Mouse (Mus musculus) megakaryocyte progenitor cell, adult 5-6 weeks (primary cell): ENCODE data around the gene Ssr2. TPM values are rescaled to one million over a fixed set of nuclear protein-coding genes. Genes with fewer than 3 reads are reported as not detected.
"Not testable (repeated sequence)": the region's sequence is repeated elsewhere in the genome, so short reads cannot be mapped to it uniquely, and the experiment has no call there.

Experiments used
- ATAC-seq: replicated peaks from 2 replicates; pipeline ENCODE4 v1.8.0; 2016; ENCODE audit warnings: mild to moderate bottlenecking, moderate TSS enrichment, inconsistent platforms; ENCODE audit not compliant: poor library complexity
- total RNA-seq, 2 experiments: library from RNA; stranded (forward) in 1 of 2; stranded (reverse) in 1 of 2; fragments of 157-497, 149-512 nt in 1 of 2; fragments of 200-1000 nt in 1 of 2; gene quantifications; 2 replicates each; pipeline versions ENCODE4 v1.2.3 to v1.2.4; 2015 to 2017

The Ssr2 gene
- total RNA-seq, 2 experiments from 2014 or later: 253 to 488 TPM

- peak; percentile 48 for ATAC-seq
These were observed 17.4 kb downstream of the Ssr2 start for GRCm38 (mm10) chr3:88592942-88593576.

GRCm38 (mm10) chr3:88593893-88594580 lies 18.4 kb downstream of the Ssr2 start:
- ATAC-seq: 0 out of 2 replicates have a peak, but pooled peaks have one; percentile 9

GRCm38 (mm10) chr3:88596547-88596946 lies 20.9 kb downstream of the Ssr2 start:
- ATAC-seq: not testable (repeated sequence)

- no peak for ATAC-seq
These were observed 26.8 kb downstream of the Ssr2 start for GRCm38 (mm10) chr3:88602466-88602865.

- ATAC-seq: peak; percentile 60
These were observed 28.1 kb downstream of the Ssr2 start for GRCm38 (mm10) chr3:88603714-88604161.

GRCm38 (mm10) chr3:88604863-88605262 lies 29.2 kb downstream of the Ssr2 start:
- ATAC-seq: no peak

- not testable (repeated sequence) for ATAC-seq
These were observed 30.0 kb downstream of the Ssr2 start, which contains the start of gene Arhgef2 for GRCm38 (mm10) chr3:88605666-88606065. Arhgef2 (plus strand) TSS chr3:88605966.

GRCm38 (mm10) chr3:88607065-88607757 lies 31.5 kb downstream of the Ssr2 start:
- ATAC-seq: peak; percentile 94

GRCm38 (mm10) chr3:88607758-88608138 lies 32.1 kb downstream of the Ssr2 start:
- peak; percentile 5; the same call in 1 of the 2 replicates for ATAC-seq

- no peak for ATAC-seq
These were observed 33.4 kb downstream of the Ssr2 start for GRCm38 (mm10) chr3:88609066-88609465.

- ATAC-seq: no peak
These were observed 38.7 kb downstream of the Ssr2 start for GRCm38 (mm10) chr3:88614418-88614817.

GRCm38 (mm10) chr3:88615117-88615516 lies 39.4 kb downstream of the Ssr2 start:
- no peak for ATAC-seq

- ATAC-seq: no peak
These were observed 40.3 kb downstream of the Ssr2 start for GRCm38 (mm10) chr3:88615902-88616391.

- no peak for ATAC-seq
These were observed 41.4 kb downstream of the Ssr2 start for GRCm38 (mm10) chr3:88616951-88617500.

- peak; percentile 51 for ATAC-seq
These were observed 42.6 kb downstream of the Ssr2 start for GRCm38 (mm10) chr3:88618074-88618871.

GRCm38 (mm10) chr3:88619113-88620097 lies 43.7 kb downstream of the Ssr2 start:
- no peak for ATAC-seq

GRCm38 (mm10) chr3:88620146-88620991 lies 44.7 kb downstream of the Ssr2 start:
- ATAC-seq: no peak

GRCm38 (mm10) chr3:88620992-88621536 lies 45.4 kb downstream of the Ssr2 start:
- peak; percentile 63 for ATAC-seq
